Comparison of ENCODE assay signal across 34 mouse cellular contexts in genomic region chr2:171737761-171738160, GRCm38 (mm10).
"Had no signal": no experiment of that assay in that cellular context is flagged by ENCODE, and none has a peak within 500 bp of the region (broad histone marks: within the 10 kb centered on the region; RNA-seq: fewer than 3 reads in every experiment).

No protein-coding gene starts in this region.

- H3K27ac ChIP-seq: heart, adult 2 months; heart, embryonic 13.5 days; heart, embryonic 15.5 days; hindbrain, embryonic 10.5 days; hindbrain, embryonic 12.5 days; hindbrain, embryonic 13.5 days; hindbrain, embryonic 14.5 days; hindbrain, embryonic 15.5 days; hindbrain, postnatal 0 days; intestine, embryonic 15.5 days; kidney, embryonic 15.5 days; kidney, postnatal 0 days; layer of hippocampus, adult 2 months had no signal

- DNase-seq: heart, adult 2 months; heart, postnatal 10 days; heart, postnatal 14 days; heart, postnatal 4 days; kidney, adult 11 months; kidney, adult 18-20 months; kidney, adult 2 months; kidney, adult 8-10 months; kidney, adult 9 months; kidney, postnatal 10 days; kidney, postnatal 14 days; kidney, postnatal 25 days; kidney, postnatal 36 days; kidney, postnatal 4 days; layer of hippocampus, adult 9-11 months; layer of hippocampus, postnatal 36 days had no signal

- ATAC-seq: hindbrain, embryonic 16.5 days; hindbrain, postnatal 0 days; inflammation-experienced regulatory T-cells, adult 6 months; intestine, embryonic 15.5 days; intestine, embryonic 16.5 days; intestine, postnatal 0 days had no signal

- H3K27me3 ChIP-seq: heart, embryonic 12.5 days; heart, embryonic 13.5 days; heart, embryonic 15.5 days; hindbrain, embryonic 12.5 days; hindbrain, embryonic 13.5 days; hindbrain, embryonic 15.5 days; intestine, embryonic 15.5 days had no signal

- H3K36me3 ChIP-seq: heart, embryonic 12.5 days; heart, embryonic 13.5 days; heart, embryonic 15.5 days; hindbrain, embryonic 10.5 days; hindbrain, embryonic 12.5 days; hindbrain, embryonic 13.5 days; hindbrain, embryonic 15.5 days; intestine, embryonic 15.5 days; kidney, embryonic 15.5 days had no signal

- H3K9ac ChIP-seq: heart, embryonic 12.5 days; heart, embryonic 13.5 days; heart, embryonic 15.5 days; hindbrain, embryonic 12.5 days; hindbrain, embryonic 13.5 days; hindbrain, embryonic 14.5 days; hindbrain, embryonic 15.5 days; intestine, embryonic 15.5 days; kidney, embryonic 15.5 days had no signal

- H3K4me3 ChIP-seq: heart, adult 2 months; heart, embryonic 12.5 days; heart, embryonic 13.5 days; heart, embryonic 15.5 days; hindbrain, embryonic 10.5 days; hindbrain, embryonic 12.5 days; hindbrain, embryonic 13.5 days; hindbrain, embryonic 15.5 days; intestine, embryonic 15.5 days; kidney, embryonic 15.5 days; layer of hippocampus, adult 2 months had no signal

- H3K4me1 ChIP-seq: heart, embryonic 15.5 days; hindbrain, embryonic 10.5 days; hindbrain, embryonic 12.5 days; hindbrain, embryonic 13.5 days had no signal

- H3K4me2 ChIP-seq: heart, embryonic 11.5 days; heart, embryonic 12.5 days; heart, embryonic 13.5 days; heart, embryonic 15.5 days; hindbrain, embryonic 12.5 days; hindbrain, embryonic 13.5 days; hindbrain, embryonic 14.5 days; hindbrain, embryonic 15.5 days; intestine, embryonic 15.5 days; kidney, embryonic 15.5 days had no signal

- H3K9me3 ChIP-seq: heart, embryonic 12.5 days; heart, embryonic 13.5 days; heart, embryonic 15.5 days; hindbrain, embryonic 10.5 days; hindbrain, embryonic 12.5 days; hindbrain, embryonic 13.5 days; hindbrain, embryonic 15.5 days; intestine, embryonic 15.5 days; kidney, embryonic 15.5 days had no signal
